Mouse (Mus musculus) kidney, postnatal 36 days (tissue): ENCODE results near the gene Hdac6.
"Not testable (repeated sequence)": the region's sequence is repeated elsewhere in the genome, so short reads cannot be mapped to it uniquely, and the experiment has no call there.

Source experiments
- DNase-seq, 2 experiments: peaks; one replicate each; pipeline ENCODE4 v3.0.0; 2021 to 2022; ENCODE audit warnings: mixed read lengths in 2 of 2

The Hdac6 gene

DNA sequence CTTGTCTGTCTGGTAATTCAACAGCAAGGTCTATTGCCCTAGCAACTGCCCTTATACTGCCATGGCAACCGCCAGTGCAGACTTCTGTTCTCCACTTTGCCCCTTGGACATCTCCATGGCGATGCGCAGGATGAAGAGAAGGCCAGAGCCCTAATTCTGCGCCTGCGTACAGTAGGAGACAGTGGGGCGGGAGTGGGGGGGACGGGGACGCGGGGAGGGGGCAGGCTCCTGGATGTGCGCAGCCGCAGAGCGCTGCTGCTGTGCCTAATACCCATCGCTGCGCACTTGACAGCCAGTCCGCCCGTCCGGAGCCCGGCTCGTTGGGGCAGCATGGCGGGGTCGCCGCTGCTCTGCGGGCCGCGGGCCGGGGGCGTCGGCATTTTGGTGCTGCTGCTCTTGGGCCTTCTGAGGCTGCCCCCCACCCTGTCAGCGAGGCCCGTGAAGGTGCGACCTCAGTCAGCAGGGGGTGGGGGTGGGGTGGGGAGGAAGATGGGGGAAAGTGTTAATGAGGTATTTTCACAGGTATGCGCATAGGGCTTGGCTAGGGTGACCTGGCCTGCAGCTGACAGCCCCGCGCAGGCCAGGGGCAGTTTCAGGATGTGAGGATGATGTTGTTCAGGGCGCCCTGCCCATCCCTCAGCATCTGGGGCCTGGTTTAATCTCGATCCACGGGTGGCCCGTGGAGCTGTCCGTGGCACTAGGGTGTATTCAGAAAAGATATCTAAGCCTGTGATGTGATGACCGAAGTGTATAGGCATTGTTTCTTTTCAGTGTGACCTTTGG lies 27.9 kb downstream of the Hdac6 start, which contains the start of gene Pcsk1n:
Gene Pcsk1n, plus strand, starts transcription at position 222 of the 783 bp plus-strand sequence.
- DNase-seq = no peak

DNA sequence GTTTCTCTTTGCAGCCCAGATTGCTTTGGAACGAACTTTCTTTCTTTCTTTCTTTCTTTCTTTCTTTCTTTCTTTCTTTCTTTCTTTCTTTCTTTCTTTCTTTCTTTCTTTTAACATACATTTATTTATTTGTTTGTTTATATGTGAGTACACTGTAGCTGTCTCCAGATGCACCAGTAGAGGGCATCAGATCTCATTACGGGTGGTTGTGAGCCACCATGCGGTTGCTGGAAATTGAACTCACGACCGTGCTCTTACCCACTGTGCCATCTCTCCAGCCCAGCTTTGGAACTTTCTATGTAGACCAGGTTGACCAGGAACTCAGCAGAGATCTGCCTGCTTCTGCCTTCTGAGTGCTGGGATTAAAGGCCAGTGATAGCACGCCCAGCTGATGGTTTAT lies 29.7 kb downstream of the Hdac6 start:
- not testable (repeated sequence) for DNase-seq

DNA sequence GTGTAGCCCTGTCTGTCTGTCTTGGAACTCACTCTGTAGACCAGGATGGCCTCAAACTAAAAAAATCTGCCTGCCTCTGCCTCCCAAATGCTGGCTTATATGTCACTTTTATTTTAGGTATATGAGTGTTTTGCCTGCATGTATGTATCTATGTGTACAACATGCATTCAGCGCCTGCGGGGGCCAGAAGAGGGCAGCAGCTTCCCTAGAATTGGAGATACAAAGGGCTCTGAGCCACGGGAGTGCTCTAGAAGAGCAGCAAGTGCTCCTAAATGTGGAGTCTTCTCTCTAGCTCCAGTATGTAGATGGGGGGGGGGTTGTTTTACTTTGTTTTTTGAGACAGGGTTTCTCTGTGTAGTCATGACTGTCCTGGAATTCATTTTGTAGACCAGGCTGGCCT lies 32.0 kb downstream of the Hdac6 start:
- peak; percentile 45 to 48 for DNase-seq

DNA sequence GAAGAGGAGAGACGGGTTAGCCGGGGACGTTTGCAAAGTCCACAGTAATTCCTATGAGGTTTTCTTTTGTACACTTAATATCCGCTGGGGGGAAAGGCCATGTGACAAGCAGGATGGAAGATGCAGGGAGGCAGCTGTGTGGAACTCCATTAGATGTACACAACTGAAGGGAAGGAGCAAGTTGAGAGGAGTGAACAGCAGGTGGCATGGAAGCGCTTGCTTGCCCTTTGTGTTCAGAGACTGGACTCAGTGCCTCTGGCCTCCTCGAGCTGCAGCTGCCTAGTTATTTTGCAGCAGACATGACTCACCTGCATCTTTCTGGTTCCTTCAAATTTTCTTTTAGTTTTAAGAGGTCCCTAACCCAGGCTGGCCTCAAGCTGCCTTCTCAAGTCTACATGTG lies 37.2 kb downstream of the Hdac6 start:
- DNase-seq = peak in 1 of 2 experiments; percentile 26

DNA sequence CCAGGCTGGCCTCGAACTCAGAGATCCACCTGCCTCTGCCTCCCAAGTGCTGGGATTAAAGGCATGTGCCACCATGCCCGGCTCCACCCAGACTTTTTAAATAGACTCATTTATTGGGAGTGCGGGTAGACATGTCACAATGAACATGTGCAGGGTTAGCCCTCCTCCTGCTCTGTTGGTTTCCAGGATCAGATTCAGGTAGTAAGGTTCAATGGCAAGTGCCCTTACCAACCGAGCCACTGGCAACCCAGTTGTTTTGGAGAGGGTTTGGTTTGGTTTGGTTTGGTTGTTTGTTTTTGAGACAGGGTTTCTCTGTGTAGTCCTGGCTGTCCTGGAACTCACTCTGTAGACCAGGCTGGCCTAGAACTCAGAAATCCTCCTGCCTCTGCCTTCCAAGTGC lies 38.4 kb downstream of the Hdac6 start, which contains the start of gene Gm10490:
Gene Gm10490, plus strand, starts transcription at position 301 of the 400 bp plus-strand sequence.
- DNase-seq = not testable (repeated sequence)

DNA sequence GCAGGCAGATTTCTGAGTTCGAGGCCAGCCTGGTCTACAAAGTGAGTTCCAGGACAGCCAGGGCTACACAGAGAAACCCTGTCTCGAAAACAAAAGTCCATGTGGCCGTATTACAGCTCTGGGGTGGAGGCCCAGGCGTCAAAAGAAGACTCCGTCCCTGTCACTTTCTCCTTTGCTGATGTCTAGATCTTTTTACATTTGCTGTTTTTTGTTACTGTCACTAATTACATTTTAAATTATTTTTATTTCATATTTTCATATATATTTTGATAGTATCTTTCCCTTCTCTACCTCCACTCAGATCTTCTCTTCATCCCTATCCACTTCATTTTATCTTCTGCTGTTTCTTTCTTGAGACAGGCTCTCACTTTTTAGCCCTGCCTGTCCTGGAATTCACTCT lies 40.0 kb downstream of the Hdac6 start, which contains the start of gene Gm10491:
Gene Gm10491, minus strand, starts transcription at position 101 of the 400 bp plus-strand sequence.
- no peak for DNase-seq

DNA sequence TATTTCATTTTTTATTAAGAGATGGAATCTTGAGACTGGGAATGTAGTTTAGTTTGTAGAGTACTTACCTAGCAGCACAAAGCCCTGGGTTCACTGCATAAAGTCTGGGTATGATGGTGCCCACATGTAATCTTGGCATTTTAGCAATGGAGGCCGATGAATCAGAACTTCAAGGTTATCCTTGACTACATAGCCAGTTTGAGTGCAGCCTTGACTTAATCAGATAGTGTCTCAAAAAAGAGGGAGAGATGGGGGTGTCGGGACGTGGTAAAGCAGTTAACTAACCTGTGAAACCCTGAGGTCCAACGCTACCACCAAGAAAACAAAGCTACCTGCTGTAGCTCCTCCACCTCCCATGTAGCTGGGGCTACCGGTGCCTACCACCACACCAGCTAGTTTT lies 43.2 kb downstream of the Hdac6 start:
- DNase-seq = no peak

DNA sequence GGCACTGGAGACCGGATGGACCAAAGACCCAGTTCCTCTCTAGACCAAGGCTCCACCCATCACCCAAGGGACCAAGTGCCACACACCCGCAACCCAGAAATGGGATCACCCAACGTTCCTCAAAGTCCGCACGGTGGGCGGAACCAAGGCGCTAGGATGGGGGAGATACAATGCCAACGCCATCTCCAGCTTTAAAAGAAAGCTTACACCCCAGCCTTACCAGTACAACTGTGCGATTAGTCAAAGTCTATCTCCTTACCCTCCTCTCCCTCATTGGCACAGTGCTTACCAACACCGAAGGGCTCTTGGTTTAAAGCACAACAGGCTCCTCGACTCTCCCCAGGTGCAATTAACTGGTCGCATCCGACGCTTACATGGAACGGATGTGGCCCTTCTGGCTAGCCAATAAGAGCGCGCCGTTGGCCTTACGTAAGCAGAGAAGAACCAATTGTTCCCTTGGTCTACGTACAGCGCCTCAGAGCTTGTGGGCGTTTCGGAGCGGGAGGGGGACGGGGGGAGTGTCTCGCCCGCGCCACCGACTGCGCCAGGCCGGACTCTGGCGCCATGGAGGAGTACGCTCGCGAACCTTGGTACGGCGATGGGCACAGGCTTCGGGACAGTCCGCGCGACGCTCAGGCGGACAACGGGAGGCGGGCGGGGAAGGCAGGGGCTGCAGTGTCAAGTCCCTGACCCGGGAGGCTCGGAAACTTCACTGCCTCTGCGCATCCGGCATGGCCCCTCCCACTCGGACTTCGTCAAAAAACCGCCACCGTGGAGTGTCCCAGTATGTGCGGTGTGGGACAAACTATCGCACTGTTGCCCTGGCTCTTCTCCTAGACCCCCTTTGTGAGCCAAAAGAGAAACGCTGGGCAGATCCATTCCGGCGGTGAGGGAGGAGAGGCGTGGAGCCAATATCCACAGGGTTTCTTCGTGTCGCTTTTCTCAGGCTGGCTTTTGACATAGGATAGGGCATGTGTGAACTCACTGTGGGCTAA lies 48.5 kb downstream of the Hdac6 start, which contains the start of the genes Pqbp1 and Timm17b:
Gene Pqbp1, minus strand, starts transcription at position 390 of the 995 bp plus-strand sequence.
Gene Timm17b, plus strand, starts transcription at position 478 of the 995 bp plus-strand sequence.
- DNase-seq = peak; percentile 93 to 95

DNA sequence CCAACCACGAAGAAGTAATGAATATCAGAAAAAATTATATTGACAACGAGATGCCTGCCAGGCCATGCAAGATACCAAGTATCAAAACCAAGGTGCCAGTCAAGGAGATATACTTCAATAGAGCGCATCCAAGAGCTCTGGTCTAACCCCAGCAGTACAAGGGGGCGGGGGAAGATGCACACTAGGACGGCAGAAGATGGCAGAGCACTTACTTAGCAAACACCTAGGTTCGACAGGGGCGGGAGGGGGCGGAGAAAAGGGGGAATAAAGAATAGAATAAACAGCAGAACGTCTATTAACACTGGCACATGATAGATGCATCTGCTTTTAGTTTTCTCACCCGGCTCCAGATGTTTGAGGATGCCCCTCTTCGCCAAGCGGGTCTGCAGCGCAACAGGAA lies 49.5 kb downstream of the Hdac6 start:
- DNase-seq = no peak

DNA sequence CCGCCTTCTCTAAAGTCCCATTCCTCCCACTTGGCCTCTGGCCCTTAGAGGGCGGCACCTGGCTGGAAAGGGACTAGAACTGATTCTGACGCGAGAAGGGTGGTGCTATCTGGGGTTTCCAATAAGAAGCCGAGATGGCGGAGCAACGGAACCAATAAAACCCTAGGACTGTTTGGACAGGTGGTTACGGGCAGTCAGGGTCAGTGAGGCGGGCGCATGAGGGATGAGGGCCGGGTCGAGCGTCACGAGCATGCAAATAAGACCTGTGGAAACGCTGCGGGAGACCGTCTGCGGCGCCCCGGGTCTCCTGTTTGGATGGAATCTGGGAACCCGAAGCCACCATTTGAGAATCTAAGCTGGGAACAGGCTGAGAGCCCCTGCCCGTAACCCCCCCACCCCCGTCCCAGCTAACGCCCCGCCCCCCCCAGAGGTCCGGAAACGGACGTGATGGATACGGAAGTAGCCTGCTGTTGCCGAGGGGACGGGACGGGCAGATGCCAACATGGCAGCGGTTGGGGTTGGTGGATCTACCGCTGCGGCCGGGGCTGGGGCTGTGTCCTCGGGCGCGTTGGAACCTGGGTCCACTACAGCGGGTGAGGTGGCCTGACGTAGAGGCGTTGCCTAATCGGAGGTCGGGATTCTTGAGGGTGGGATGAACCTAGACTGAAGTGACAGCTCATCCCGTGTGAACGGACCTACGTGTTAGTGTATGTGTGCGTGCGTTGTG lies 63.7 kb downstream of the Hdac6 start, which contains the start of gene Slc35a2:
Gene Slc35a2, plus strand, starts transcription at position 188 of the 727 bp plus-strand sequence.
- DNase-seq = peak; percentile 90 to 95
